Mouse (Mus musculus): ENCODE data around the gene Tspan5. TPM values are rescaled to one million over a fixed set of nuclear protein-coding genes. Genes with fewer than 3 reads are reported as not detected.

The Tspan5 gene
- total RNA-seq, 2 experiments from 2014 or later = 7.0 to 9.1 TPM

Other genes with a start within 250 kb of the Tspan5 start
- 100 to 1,000 TPM; 101 to 108 TPM for gene Eif4e, start 216.0 kb upstream of the Tspan5 start, total RNA-seq (2021)

Measured in gastrocnemius, postnatal 14 days (tissue).